Mouse (Mus musculus) limb, embryonic 13.5 days (tissue): ENCODE measurements around the gene Gpr45. TPM values are rescaled to one million over a fixed set of nuclear protein-coding genes. Genes with fewer than 3 reads are reported as not detected.
A peak's percentile ranks its signal among the peaks of the same experiment; 100 is the strongest.
"Not testable (repeated sequence)": the region's sequence is repeated elsewhere in the genome, so short reads cannot be mapped to it uniquely, and the experiment has no call there.

Source experiments
- ATAC-seq: fragments of 200-750 bp; cut with Nextera tagmentation; 2 replicates; pipeline ENCODE4 v1.8.0; 2017; ENCODE audit warnings: low read depth, moderate number of reproducible peaks, moderate TSS enrichment; ENCODE audit not compliant: low FRiP score
- H3K27ac ChIP-seq: fragments of 300-500 bp; sonication (generic); 2 replicates; pipeline ENCODE4 v1.5.1; 2015; ENCODE audit warnings: inconsistent platforms, mild to moderate bottlenecking, moderate library complexity
- H3K27me3 ChIP-seq: fragments of 300-500 bp; sonication (generic); 2 replicates; pipeline ENCODE4 v1.6.1; 2015; ENCODE audit warnings: mild to moderate bottlenecking, inconsistent platforms
- H3K36me3 ChIP-seq: fragments of 300-500 bp; sonication (generic); 2 replicates; pipeline ENCODE4 v1.6.1; 2015; ENCODE audit warnings: inconsistent platforms, mild to moderate bottlenecking, moderate library complexity
- H3K4me1 ChIP-seq: fragments of 300-500 bp; sonication (generic); 2 replicates; pipeline ENCODE4 v1.6.1; 2015; ENCODE audit warnings: inconsistent platforms
- H3K4me2 ChIP-seq: fragments of 300-500 bp; sonication (generic); replicated peaks from 2 replicates; pipeline ENCODE4 v1.6.1; 2015; ENCODE audit warnings: inconsistent platforms, mild to moderate bottlenecking, moderate library complexity
- H3K4me3 ChIP-seq: fragments of 300-500 bp; sonication (generic); 2 replicates; pipeline ENCODE4 v1.5.1; 2015; ENCODE audit warnings: moderate library complexity, mild to moderate bottlenecking, inconsistent platforms
- H3K9ac ChIP-seq: fragments of 300-500 bp; sonication (generic); 2 replicates; pipeline ENCODE4 v1.6.1; 2015; ENCODE audit warnings: mild to moderate bottlenecking, inconsistent platforms
- H3K9me3 ChIP-seq: fragments of 300-500 bp; sonication (generic); 2 replicates; pipeline ENCODE4 v1.6.1; 2016; ENCODE audit warnings: inconsistent platforms
- WGBS: fragments of 180-500 bp; shearing (Covaris S2); methylation state at CpG from one replicate; pipeline ENCODE4 v1.1.7; 2015; 5-methylcytosine and 5-hydroxymethylcytosine counted together
- polyA plus RNA-seq: library from polyadenylated mRNA; unstranded; fragments of >200 nt; fragmentation: Nextera tagmentation; extraction: Ambion mirVana; gene quantifications from 2 replicates; pipeline ENCODE4 v1.2.1, GENCODE M21; 2015

The Gpr45 gene
- polyA plus RNA-seq, 1 experiment from 2014 or later, result 12.6 TPM

DNA sequence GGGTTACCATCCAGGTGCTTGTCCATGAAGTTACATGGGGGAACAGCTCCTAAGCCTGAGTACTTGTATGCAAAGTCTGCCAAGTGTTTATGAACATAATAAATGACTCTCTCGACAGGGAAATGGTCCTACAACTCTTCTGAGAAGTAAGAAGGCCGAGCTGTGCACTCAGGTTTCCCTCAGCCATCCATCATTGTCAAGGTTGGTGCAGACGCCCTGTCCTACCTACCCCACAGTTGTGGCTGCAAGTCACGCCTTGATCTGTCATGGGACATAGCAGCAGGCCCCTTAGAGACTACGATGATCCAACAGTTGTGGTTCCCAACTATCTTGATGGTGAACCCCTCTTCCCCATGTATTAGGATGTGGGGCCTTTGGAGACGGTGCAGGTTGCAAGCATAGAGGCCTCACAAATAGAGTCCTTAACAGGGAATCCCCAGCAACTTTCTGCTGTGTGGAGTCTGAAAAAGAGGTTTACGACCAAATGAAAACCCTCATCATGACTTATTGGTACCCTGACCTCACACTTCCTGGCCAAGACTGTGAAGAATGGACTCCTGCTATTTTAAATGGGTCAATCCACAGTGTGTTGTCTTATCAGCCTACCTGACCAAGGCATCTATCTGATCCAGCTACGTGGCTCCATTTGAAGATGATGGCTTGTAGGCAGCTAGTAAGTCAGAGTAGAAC lies 30.6 kb downstream of the Gpr45 start:
- Histone ChIP-seq H3K4me1 (no peaks in the 10 kb centered on the region), H3K4me2 (no peak overlapping the region)
- 58% methylated on average over 8 of the region's 8 CpGs for WGBS

DNA sequence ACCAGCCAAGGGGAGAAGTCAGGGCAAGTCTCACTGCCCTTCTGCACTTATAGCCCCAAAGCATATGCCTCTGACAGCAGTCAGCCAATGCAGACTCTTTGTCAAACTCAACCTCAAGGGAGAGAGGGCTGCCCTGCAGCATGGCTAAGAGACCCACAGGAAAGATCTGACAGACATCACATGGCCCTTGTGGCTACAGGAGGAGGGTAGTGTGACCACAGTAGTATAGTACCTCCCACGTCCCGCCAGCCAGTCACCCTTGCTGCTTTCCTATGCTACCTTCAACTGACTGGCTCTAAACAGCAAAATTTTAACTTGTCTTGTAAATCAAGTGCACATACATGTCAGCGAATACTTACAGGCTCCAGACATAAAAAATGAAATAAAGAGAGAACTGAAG lies 31.4 kb downstream of the Gpr45 start:
- Histone ChIP-seq H3K27me3 (no peaks in the 10 kb centered on the region), H3K27ac (no peak overlapping the region), H3K36me3 (no peaks in the 10 kb centered on the region), H3K4me2 (no peak overlapping the region), H3K9me3 (no peaks in the 10 kb centered on the region), H3K9ac (no peak overlapping the region), H3K4me3 (no peak overlapping the region), H3K4me1 (no peaks in the 10 kb centered on the region)
- 76% methylated on average over 3 of the region's 3 CpGs for WGBS
- ATAC-seq, result no peak

More for the DNA sequence above, 30.6 kb downstream of the Gpr45 start:
- ATAC-seq, result no peak
- Histone ChIP-seq H3K27ac (no peak overlapping the region), H3K4me3 (no peak overlapping the region), H3K9me3 (no peaks in the 10 kb centered on the region), H3K36me3 (no peaks in the 10 kb centered on the region), H3K27me3 (no peaks in the 10 kb centered on the region), H3K9ac (no peak overlapping the region)

DNA sequence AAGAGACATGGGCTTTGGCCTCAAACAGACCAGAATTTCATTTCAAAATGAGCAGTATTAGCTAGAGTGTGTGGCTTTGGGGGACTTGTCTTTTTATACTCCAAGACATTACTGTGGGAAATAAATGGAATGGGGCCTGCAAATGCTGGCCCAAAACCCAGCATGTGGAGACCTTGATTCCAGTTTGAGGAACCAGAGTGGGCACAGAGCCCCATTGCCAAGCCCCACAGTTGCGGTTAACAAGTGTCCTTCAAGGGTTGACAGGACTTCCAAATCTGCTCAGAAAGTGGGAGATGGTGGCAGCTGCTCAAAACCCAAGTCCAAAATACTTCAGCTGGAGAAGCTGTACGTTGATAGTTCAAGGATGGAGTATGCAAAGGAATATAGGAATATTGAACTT lies 36.3 kb downstream of the Gpr45 start:
- H3K9me3 ChIP-seq, result no peaks in the 10 kb centered on the region
- ATAC-seq, result no peak
- H3K9ac ChIP-seq, result no peak overlapping the region
- no peak overlapping the region for H3K4me3 ChIP-seq
- WGBS, result 92% methylated on average over 2 of the region's 2 CpGs
- H3K27ac ChIP-seq, result no peak overlapping the region
- no peak overlapping the region for H3K4me2 ChIP-seq
- H3K4me1 ChIP-seq, result no peaks in the 10 kb centered on the region
- no peaks in the 10 kb centered on the region for H3K36me3 ChIP-seq
- no peaks in the 10 kb centered on the region for H3K27me3 ChIP-seq

DNA sequence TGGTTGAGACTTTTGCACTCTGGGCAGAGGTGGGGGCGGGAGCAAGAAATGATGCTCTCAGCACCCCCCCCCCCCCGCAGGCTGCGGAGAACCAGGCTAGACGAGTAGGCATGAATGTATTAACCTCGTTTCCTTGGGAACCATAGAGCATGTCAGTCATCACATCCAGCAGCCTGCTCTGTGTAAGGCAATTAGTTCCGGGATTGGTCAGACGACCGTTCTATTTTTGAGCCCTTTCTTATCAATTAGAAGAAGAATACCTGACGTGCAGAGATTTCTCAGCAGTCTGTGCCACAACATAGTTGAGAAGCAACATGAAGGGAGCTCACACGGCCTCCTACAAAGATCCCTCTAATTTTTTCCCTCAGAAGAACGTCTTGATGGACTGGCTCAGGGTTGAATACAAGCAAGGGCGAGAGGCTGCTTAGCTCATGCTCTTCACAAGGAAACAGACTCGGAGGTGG lies 53.4 kb downstream of the Gpr45 start:
- Histone ChIP-seq H3K27ac (no peak overlapping the region), H3K4me2 (peak overlapping the region; percentile 28; the same call in 1 of the 2 replicates), H3K27me3 (no peaks in the 10 kb centered on the region), H3K36me3 (no peaks in the 10 kb centered on the region), H3K4me1 (no peaks in the 10 kb centered on the region), H3K9me3 (no peaks in the 10 kb centered on the region), H3K4me3 (no peak overlapping the region), H3K9ac (no peak overlapping the region)
- ATAC-seq, result no peak
- WGBS, result 49% methylated on average over 13 of the region's 13 CpGs

DNA sequence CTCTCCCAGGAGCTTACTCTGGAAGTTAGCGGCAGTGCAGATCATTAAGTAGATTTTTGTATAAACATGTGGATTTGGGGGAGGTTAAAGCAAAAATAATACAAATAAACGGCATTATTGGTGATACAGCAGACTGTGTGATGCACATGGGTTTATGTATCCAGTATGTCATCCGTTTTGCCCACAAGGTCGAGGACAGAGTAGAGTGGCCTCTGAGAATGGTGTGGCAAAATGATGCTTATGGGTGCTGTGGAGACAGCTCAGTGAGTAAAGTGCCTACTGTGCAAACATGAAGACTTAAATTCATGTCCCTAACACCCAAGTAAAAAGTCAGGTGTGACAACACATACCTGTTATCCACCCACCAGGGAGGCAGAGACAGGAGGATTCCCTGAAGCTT lies 53.9 kb downstream of the Gpr45 start:
- H3K36me3 ChIP-seq, result no peaks in the 10 kb centered on the region
- H3K4me3 ChIP-seq, result no peak overlapping the region
- 78% methylated on average over 4 of the region's 4 CpGs for WGBS
- no peaks in the 10 kb centered on the region for H3K9me3 ChIP-seq
- H3K9ac ChIP-seq, result no peak overlapping the region
- no peak for ATAC-seq
- H3K4me2 ChIP-seq, result no peak overlapping the region
- H3K4me1 ChIP-seq, result no peaks in the 10 kb centered on the region
- no peaks in the 10 kb centered on the region for H3K27me3 ChIP-seq
- no peak overlapping the region for H3K27ac ChIP-seq

DNA sequence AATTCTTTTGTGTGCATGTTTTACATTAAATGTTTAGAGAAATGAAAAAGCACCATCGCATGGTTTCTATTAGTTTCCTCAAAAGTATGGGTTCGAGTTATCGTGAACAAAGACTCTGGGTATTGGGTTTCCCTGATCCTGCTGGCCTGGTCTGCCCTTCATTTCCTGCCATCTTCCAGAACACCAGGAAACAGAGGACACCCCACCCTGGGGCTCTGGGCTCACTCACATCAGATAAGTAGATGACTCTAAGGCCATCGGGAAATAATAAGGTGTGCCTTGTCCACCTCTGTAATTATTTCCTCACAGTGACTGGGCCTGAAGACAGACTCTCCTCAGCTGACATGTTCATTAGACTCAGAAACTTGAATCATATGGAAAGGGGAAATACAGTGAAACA lies 57.8 kb downstream of the Gpr45 start:
- Histone ChIP-seq H3K9ac (no peak overlapping the region), H3K4me2 (no peak overlapping the region), H3K4me3 (no peak overlapping the region), H3K4me1 (no peaks in the 10 kb centered on the region), H3K36me3 (no peaks in the 10 kb centered on the region), H3K9me3 (no peaks in the 10 kb centered on the region), H3K27ac (no peak overlapping the region), H3K27me3 (no peaks in the 10 kb centered on the region)
- no peak for ATAC-seq
- 52% methylated on average over 4 of the region's 4 CpGs for WGBS

DNA sequence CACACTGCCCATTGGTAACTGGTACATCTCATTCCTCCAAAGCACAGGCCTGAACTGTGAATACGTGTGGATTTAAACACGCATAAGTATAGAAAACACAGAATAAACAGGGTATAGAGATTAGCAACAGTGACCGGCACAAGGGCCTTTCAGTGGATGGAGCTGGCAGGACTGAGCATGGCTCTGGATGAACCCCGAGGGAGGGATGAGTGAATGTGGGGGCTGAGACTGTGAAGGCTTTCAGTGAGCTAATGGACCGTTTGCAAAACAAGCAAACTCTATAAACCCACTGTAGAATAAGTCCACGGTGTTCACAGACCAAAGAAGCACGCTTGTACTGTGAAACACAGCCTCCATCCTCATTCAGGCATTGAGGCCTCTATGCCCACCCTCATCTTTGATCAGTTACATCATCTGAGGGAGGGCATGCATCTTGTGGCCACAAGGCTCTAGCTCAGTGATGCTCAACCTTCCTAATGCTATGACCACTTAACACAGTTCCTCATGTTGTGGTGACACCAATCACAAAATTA lies 62.5 kb downstream of the Gpr45 start:
- not testable (repeated sequence) for H3K9ac ChIP-seq, H3K27ac ChIP-seq, H3K4me1 ChIP-seq, H3K9me3 ChIP-seq, H3K4me2 ChIP-seq, H3K27me3 ChIP-seq, H3K4me3 ChIP-seq, ATAC-seq, H3K36me3 ChIP-seq
- 83% methylated on average over 7 of the region's 7 CpGs for WGBS

DNA sequence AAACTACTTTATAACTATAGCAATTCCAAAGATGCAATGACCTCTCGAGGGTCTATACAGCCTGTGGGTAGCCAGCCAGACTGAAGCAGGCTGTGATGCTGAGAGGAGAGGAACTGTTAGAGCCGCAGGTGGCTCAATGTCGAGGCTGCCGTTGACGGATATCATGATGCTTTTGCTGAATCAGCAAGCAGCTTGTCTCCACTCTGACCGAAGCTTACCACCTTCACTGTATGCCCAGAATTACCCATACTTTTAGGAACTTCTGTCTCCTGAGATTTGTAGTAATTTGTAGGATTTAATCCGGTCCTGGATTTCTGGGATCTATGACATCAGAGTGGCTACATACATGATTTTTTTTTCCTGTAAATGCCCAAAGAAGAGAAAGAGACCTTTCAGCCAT lies 83.3 kb downstream of the Gpr45 start:
- Histone ChIP-seq H3K4me3 (no peak overlapping the region), H3K4me2 (no peak overlapping the region), H3K4me1 (no peaks in the 10 kb centered on the region), H3K9ac (no peak overlapping the region), H3K36me3 (no peaks in the 10 kb centered on the region), H3K9me3 (no peaks in the 10 kb centered on the region), H3K27me3 (no peaks in the 10 kb centered on the region), H3K27ac (no peak overlapping the region)
- 84% methylated on average over 7 of the region's 7 CpGs for WGBS
- ATAC-seq, result no peak

DNA sequence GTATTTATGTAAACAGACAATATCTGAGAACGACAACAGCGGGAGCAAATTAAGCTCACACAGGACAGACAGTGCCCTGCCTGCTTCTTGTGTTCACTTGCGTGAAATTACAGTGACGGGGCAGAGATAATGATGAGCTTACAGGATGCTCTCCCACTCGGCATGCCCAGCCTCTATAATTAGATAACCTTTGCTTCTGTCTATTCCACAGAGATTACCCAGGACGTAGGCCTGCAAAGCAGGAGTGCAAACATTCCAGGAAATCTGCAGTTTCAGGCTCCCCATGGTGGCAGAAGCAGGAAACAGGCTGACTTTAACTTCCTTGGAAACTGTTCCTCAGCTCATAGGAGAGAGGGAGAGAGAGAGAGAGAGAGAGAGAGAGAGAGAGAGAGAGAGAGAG lies 89.6 kb downstream of the Gpr45 start:
- no peak overlapping the region for H3K27ac ChIP-seq
- WGBS, result 68% methylated on average over 6 of the region's 6 CpGs
- H3K4me3 ChIP-seq, result no peak overlapping the region
- H3K4me2 ChIP-seq, result no peak overlapping the region
- peaks cover 5% of the 10 kb centered on the region; the same call in 1 of the 2 replicates for H3K4me1 ChIP-seq
- H3K36me3 ChIP-seq, result no peaks in the 10 kb centered on the region
- no peak overlapping the region for H3K9ac ChIP-seq
- no peaks in the 10 kb centered on the region for H3K9me3 ChIP-seq
- ATAC-seq, result no peak
- no peaks in the 10 kb centered on the region for H3K27me3 ChIP-seq

DNA sequence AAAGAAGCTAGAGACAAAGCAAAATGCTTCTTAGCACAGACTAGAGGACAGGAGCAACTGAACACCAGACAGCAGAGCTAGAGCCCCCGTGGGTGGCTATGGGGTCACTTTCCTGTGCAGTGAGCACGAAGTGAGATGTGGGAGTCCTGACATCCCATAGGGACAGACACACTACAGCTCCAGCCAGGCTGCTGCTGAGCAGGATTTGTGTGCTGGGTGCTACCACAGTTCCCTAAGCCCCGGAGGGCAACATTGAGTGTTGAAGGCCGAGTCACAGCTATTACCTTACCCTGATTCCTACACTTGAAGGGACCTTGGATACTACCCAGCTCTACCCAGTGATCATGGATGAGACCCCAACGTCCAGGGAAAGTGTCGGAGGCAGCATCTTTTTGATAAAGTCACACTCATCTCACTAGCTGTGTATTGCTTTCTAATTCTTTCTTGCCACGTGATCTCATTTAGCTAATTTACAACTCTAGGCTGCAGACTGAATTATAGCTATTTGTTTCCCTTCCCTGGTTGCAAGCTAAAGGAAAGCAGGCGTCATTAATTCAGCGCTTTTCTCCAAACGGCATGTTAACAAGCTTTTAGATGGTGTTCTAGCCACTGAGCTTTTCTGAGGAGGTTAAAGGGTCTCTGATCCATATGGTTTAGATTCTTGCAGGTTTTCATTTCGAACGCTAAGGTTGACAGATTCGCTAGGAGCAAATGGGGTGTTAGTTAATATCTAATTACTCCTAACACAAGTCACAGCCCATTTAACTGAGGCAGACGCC lies 92.7 kb downstream of the Gpr45 start:
- no peak overlapping the region for H3K27ac ChIP-seq
- no peaks in the 10 kb centered on the region for H3K27me3 ChIP-seq
- ATAC-seq, result no peak
- H3K4me1 ChIP-seq, result peaks cover 5% of the 10 kb centered on the region; the same call in 1 of the 2 replicates
- WGBS, result 23% methylated on average over 14 of the region's 14 CpGs
- no peak overlapping the region for H3K9ac ChIP-seq
- H3K36me3 ChIP-seq, result peaks cover 20% of the 10 kb centered on the region
- no peaks in the 10 kb centered on the region for H3K9me3 ChIP-seq
- no peak overlapping the region for H3K4me3 ChIP-seq
- no peak overlapping the region for H3K4me2 ChIP-seq

DNA sequence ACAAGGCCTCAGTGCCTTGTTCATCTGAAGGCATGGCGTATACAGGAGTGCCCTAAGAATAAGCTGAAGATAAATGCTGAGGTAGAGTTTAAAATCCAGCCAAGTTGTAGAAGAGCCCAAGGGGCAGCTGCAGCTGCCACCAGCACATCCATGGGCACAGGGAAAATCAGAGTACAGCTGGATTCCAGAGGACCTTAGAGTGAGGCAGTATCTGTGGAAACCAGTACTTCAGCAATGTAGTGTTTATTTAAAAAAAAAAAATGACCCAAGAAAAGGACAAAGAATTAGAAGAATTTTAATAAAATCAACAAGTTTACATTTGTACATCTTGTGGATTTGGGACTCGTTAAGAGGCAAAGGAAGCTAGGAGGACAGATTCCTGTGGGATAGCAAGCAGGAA lies 94.3 kb downstream of the Gpr45 start:
- Histone ChIP-seq H3K9me3 (no peaks in the 10 kb centered on the region), H3K36me3 (peaks cover 36% of the 10 kb centered on the region), H3K9ac (no peak overlapping the region), H3K4me1 (peaks cover 5% of the 10 kb centered on the region; the same call in 1 of the 2 replicates), H3K4me2 (no peak overlapping the region), H3K27me3 (no peaks in the 10 kb centered on the region), H3K27ac (no peak overlapping the region), H3K4me3 (no peak overlapping the region)
- 83% methylated on average over 2 of the region's 2 CpGs for WGBS
- ATAC-seq, result no peak

DNA sequence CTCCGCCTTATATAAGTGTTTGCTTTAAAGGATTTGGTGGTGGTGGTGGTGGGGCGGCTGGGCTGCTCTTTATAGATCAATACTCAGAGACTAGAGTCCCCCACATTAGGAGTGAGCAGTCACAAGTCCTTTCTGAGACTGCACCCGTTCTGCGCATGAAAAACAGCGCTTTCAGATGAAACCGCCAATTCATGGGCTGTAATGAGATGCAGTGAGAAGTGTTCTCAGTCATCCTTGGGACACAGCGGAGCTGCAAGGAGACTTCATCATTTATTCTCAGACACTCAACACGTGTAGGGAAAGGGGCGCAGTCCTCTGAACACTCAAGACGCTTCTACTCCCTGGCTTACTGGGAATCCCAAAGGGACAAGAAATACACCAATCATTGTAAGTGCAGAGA lies 95.1 kb downstream of the Gpr45 start:
- Histone ChIP-seq H3K9ac (no peak overlapping the region), H3K27me3 (no peaks in the 10 kb centered on the region), H3K4me3 (no peak overlapping the region), H3K4me2 (no peak overlapping the region), H3K27ac (no peak overlapping the region), H3K36me3 (peaks cover 40% of the 10 kb centered on the region), H3K9me3 (no peaks in the 10 kb centered on the region), H3K4me1 (peaks cover 5% of the 10 kb centered on the region; the same call in 1 of the 2 replicates)
- WGBS, result 86% methylated on average over 10 of the region's 10 CpGs
- ATAC-seq, result no peak
